Comparison of ENCODE assay signal across 8 mouse cellular contexts in genomic region chr8:125574280-125574679, GRCm38 (mm10). TPM values are rescaled to one million over a fixed set of nuclear protein-coding genes. Genes with fewer than 3 reads are reported as not detected.
DNase-seq lines count a peak whose midpoint lies in the region; ATAC-seq and TF ChIP-seq lines count a peak whose summit lies in the region.

No protein-coding gene starts in this region.

- ATAC-seq in heart, postnatal 0 days (ENCODE audit: insufficient read depth, low read depth): no peak
- ATAC-seq in inflammation-experienced regulatory T-cells, adult 6 months: no peak

- H3K4me3 ChIP-seq in heart, postnatal 0 days (ENCODE audit: low read depth, low read length): no peak overlapping the region
- no peak overlapping the region for H3K4me3 ChIP-seq in testis, adult 2 months (ENCODE audit: control insufficient read depth, low read depth, low read length)

- no peak overlapping the region for H3K4me2 ChIP-seq in heart, postnatal 0 days (ENCODE audit: low read depth, low read length)

- H3K27ac ChIP-seq in heart, postnatal 0 days (ENCODE audit: low read depth): no peak overlapping the region
- H3K27ac ChIP-seq in testis, adult 2 months (ENCODE audit: control insufficient read depth, insufficient read depth, low read depth, low read length): no peak overlapping the region

- TF ChIP-seq CTCF in heart, postnatal 0 days (IDR thresholded peaks at IDR 0.05; ENCODE audit: low read depth): peak; percentile 88
- TF ChIP-seq CTCF in testis, adult 2 months (IDR thresholded peaks at IDR 0.05; ENCODE audit: control insufficient read depth, insufficient read depth, insufficient replicate concordance, low read depth, low read length): 0 out of 2 replicates have a peak, but pooled peaks have one; percentile 1

- TF ChIP-seq EP300 in heart, postnatal 0 days (IDR thresholded peaks at IDR 0.05; ENCODE audit: low read depth): no peak

- H3K4me1 ChIP-seq in heart, postnatal 0 days (ENCODE audit: control insufficient read depth, insufficient read depth): no peaks in the 10 kb centered on the region
- peaks cover 5% of the 10 kb centered on the region for H3K4me1 ChIP-seq in testis, adult 2 months (ENCODE audit: control insufficient read depth, insufficient read depth, low read length)

- TF ChIP-seq POLR2A in testis, adult 2 months (IDR thresholded peaks at IDR 0.05; ENCODE audit: control insufficient read depth, low read depth, low read length): no peak

- WGBS in heart, postnatal 0 days: 34% methylated on average over 4 of the region's 4 CpGs

- H3K36me3 ChIP-seq in heart, postnatal 0 days (replicated peaks; ENCODE audit: control insufficient read depth, insufficient read depth, low read length): no peaks in the 10 kb centered on the region
- no peaks in the 10 kb centered on the region for H3K36me3 ChIP-seq in testis, adult 2 months (ENCODE audit: control insufficient read depth, insufficient read depth, low read length)

- H3K27me3 ChIP-seq in heart, postnatal 0 days (ENCODE audit: control insufficient read depth, insufficient read depth, low read length): no peaks in the 10 kb centered on the region
- H3K27me3 ChIP-seq in testis, adult 2 months (ENCODE audit: control insufficient read depth, insufficient read depth, low read length): no peaks in the 10 kb centered on the region

- H3K9me3 ChIP-seq in heart, postnatal 0 days (replicated peaks; ENCODE audit: control insufficient read depth, low read length): peaks cover 8% of the 10 kb centered on the region

- no peak overlapping the region for H3K9ac ChIP-seq in heart, postnatal 0 days (replicated peaks; ENCODE audit: low read depth, low read length)

- DNase-seq in heart, postnatal 0 days (ENCODE audit: low spot score): peak; percentile 62
- no peak for DNase-seq in heart, adult 11 months
- DNase-seq in testis, postnatal 10 days (ENCODE audit: low spot score): no peak
- peak; percentile 18 for DNase-seq in c-Kit-positive CD71-positive TER-119-positive erythroid progenitor cells, embryonic 14.5 days (ENCODE audit: low spot score)
- DNase-seq in lung, postnatal 25 days (ENCODE audit: low spot score): peak; percentile 72
- DNase-seq in urinary bladder, postnatal 10 days (ENCODE audit: low spot score): no peak

RNA-seq across cellular contexts. Expression of gene Sipa1l2, which starts 4.7 kb away (rescaled TPM):
- 65.8 and 66.1 TPM in 2 replicates for total RNA-seq in heart, postnatal 0 days (2014; rRNA removed; ENCODE audit: low replicate concordance)
- 12.3 and 13.6 TPM in 2 replicates for polyA plus RNA-seq in heart, postnatal 0 days (2015; fragmentation: Nextera tagmentation; extraction: Ambion mirVana)
- 19.6 and 21.2 TPM in 2 replicates for polyA plus RNA-seq in testis, adult 2 months (2012; rRNA removed)
- 1 to 10 TPM in 2 of 3 experiments, under 1 TPM in 1; 0.39 to 2.2 (median 2.0) TPM for polyA plus RNA-seq in inflammation-experienced regulatory T-cells, adult 6 months (2017; shearing (Covaris generic))

Comparison
In these comparisons a context has a peak if more than half of its experiments do, and no peak if none do; other contexts are left out.
1. DNase-seq: peak in heart, postnatal 0 days (single experiment), c-Kit-positive CD71-positive TER-119-positive erythroid progenitor cells, embryonic 14.5 days (single experiment) and lung, postnatal 25 days (single experiment); none in heart, adult 11 months (single experiment), testis, postnatal 10 days (single experiment) and urinary bladder, postnatal 10 days (single experiment).